Comparison of ENCODE assay signal across 23 mouse cellular contexts in genomic region chr14:100415099-100415498, GRCm38 (mm10).
"Had no signal": no experiment of that assay in that cellular context is flagged by ENCODE, and none has a peak within 500 bp of the region (broad histone marks: within the 10 kb centered on the region; RNA-seq: fewer than 3 reads in every experiment).

No protein-coding gene starts in this region.

- H3K27ac ChIP-seq: kidney, embryonic 15.5 days; limb, embryonic 12.5 days; limb, embryonic 15.5 days; liver, embryonic 12.5 days; liver, embryonic 15.5 days; macrophage; midbrain, embryonic 10.5 days; neural tube, embryonic 12.5 days; neural tube, embryonic 15.5 days; stomach, embryonic 15.5 days had no signal

- DNase-seq: kidney, adult 11 months; kidney, adult 8-10 months; kidney, postnatal 10 days; kidney, postnatal 36 days; left cerebral cortex, postnatal 4 days; lung, adult 2 months; lung, postnatal 14 days; midbrain, embryonic 14.5 days; retina, postnatal 1 day; right cerebral cortex, postnatal 25 days; spleen, adult 18-20 months; thymus, postnatal 25 days had no signal

- H3K4me2 ChIP-seq: kidney, embryonic 15.5 days; limb, embryonic 12.5 days; limb, embryonic 15.5 days; liver, embryonic 12.5 days; liver, embryonic 15.5 days; neural tube, embryonic 12.5 days; neural tube, embryonic 15.5 days; stomach, embryonic 15.5 days had no signal

- H3K27me3 ChIP-seq: kidney, embryonic 15.5 days; limb, embryonic 12.5 days; limb, embryonic 15.5 days; liver, embryonic 12.5 days; liver, embryonic 15.5 days; megakaryocyte, embryonic 14.5 days; neural tube, embryonic 12.5 days; neural tube, embryonic 15.5 days; stomach, embryonic 15.5 days had no signal

- ATAC-seq: liver, embryonic 12.5 days had no signal

- H3K4me1 ChIP-seq: kidney, embryonic 15.5 days; limb, embryonic 12.5 days; limb, embryonic 15.5 days; liver, embryonic 12.5 days; liver, embryonic 15.5 days; megakaryocyte, embryonic 14.5 days; midbrain, embryonic 10.5 days; neural tube, embryonic 12.5 days; neural tube, embryonic 15.5 days; stomach, embryonic 15.5 days had no signal

- H3K36me3 ChIP-seq: kidney, embryonic 15.5 days; limb, embryonic 12.5 days; limb, embryonic 15.5 days; liver, embryonic 12.5 days; liver, embryonic 15.5 days; midbrain, embryonic 10.5 days; neural tube, embryonic 12.5 days; neural tube, embryonic 15.5 days; stomach, embryonic 15.5 days had no signal

- H3K4me3 ChIP-seq: kidney, embryonic 15.5 days; limb, embryonic 12.5 days; limb, embryonic 15.5 days; liver, embryonic 12.5 days; liver, embryonic 15.5 days; megakaryocyte, embryonic 14.5 days; midbrain, embryonic 10.5 days; neural tube, embryonic 12.5 days; neural tube, embryonic 15.5 days; stomach, embryonic 15.5 days had no signal

- H3K9ac ChIP-seq: kidney, embryonic 15.5 days; limb, embryonic 12.5 days; limb, embryonic 15.5 days; liver, embryonic 12.5 days; liver, embryonic 15.5 days; neural tube, embryonic 12.5 days; neural tube, embryonic 15.5 days; stomach, embryonic 15.5 days had no signal

- H3K9me3 ChIP-seq: kidney, embryonic 15.5 days; limb, embryonic 12.5 days; limb, embryonic 15.5 days; liver, embryonic 12.5 days; liver, embryonic 15.5 days; midbrain, embryonic 10.5 days; neural tube, embryonic 12.5 days; neural tube, embryonic 15.5 days; stomach, embryonic 15.5 days had no signal
